Comparison of ENCODE assay signal across 8 mouse cellular contexts in the genomic region with DNA sequence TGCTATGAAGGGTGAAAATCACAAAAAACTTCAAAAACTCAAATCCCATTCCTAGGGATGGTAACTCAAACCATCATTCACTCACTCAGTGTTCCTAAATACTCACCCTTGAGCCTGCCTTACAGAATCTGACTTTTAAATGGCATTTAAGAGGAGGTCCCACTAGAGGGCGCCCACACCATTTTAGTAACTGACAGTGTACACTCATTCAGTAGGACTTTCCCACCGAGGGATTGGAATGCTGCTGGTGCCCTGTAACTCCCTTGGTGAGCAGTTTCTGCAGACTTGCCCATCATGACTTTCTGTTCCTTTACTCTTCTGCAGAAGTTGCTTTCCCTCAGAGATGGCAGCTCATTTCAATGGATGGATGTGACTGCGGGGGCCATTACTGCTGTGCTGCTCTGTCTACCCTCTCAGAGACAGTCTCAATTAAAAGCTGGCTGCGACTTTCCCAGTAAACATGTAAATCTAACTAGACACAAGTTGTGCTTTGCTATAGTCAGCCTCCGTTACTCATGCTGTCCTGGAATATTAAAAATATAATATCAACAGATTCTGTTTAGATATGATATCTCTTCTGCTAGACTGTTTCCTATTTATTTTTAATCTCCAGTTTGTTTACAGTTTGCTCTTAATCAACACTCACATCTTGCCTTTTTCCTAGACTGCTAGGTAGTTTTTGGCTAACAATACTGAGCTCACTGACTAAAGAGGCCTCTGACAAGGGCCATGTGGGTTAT.
A peak's percentile ranks its signal among the peaks of the same experiment; 100 is the strongest.
DNase-seq lines count a peak whose midpoint lies in the region; ATAC-seq and TF ChIP-seq lines count a peak whose summit lies in the region.

No protein-coding gene starts in this region.

- intact Hi-C loops in gastrocnemius, adult 2 months (cut with DNase I) = loop anchor here (2.0 to 5.0 kb wide), 3 partner anchors 70 to 215 kb away; partner anchors contain the start of gene Ppp2r3a

- no peak overlapping the region for H3K4me3 ChIP-seq in gastrocnemius, adult 2 months

- peak; percentile 86 for DNase-seq in ZHBTc4 (ENCODE audit: low read depth, low spot score)
- peak; percentile 78 to 86 for DNase-seq in cerebellum, postnatal 36 days
- peak; percentile 87 for DNase-seq in gastrocnemius, adult 2 months
- peak; percentile 74 for DNase-seq in induced T-regulatory cell, adult 2 months (ENCODE audit: low read depth)
- peak; percentile 64 to 70 for DNase-seq in left cerebral cortex, adult 8-10 months (ENCODE audit: low spot score in 2 of 2)
- DNase-seq in right cerebral cortex, postnatal 36 days (ENCODE audit: low spot score in 2 of 2) = peak; percentile 75 to 77
- peak; percentile 76 for DNase-seq in yolk sac, embryonic 10.5 days (ENCODE audit: low spot score)

- H3K27ac ChIP-seq in gastrocnemius, adult 2 months = no peak overlapping the region

- peak; percentile 97 for ATAC-seq in megakaryocyte progenitor cell, adult 5-6 weeks (replicated peaks; ENCODE audit: poor library complexity)

- peak; percentile 85 for TF ChIP-seq CTCF in gastrocnemius, adult 2 months (IDR thresholded peaks at IDR 0.05)
